Mouse (Mus musculus) layer of hippocampus, postnatal 25 days (tissue): ENCODE measurements around the gene Zfp683. TPM values are rescaled to one million over a fixed set of nuclear protein-coding genes. Genes with fewer than 3 reads are reported as not detected.
A peak's percentile ranks its signal among the peaks of the same experiment; 100 is the strongest.

Source experiments
- DNase-seq, 2 experiments: peaks; one replicate each; pipeline ENCODE4 v3.0.0; 2022; ENCODE audit warnings: mixed read lengths in 2 of 2, low spot score in 1 of 2; ENCODE audit errors: extremely low spot score in 1 of 2
- total RNA-seq, 2 experiments: library from RNA; stranded (reverse); gene quantifications; 2 replicates each; pipeline ENCODE4 v1.2.3; 2021

The Zfp683 gene
- total RNA-seq, 2 experiments from 2014 or later = not detected

DNA sequence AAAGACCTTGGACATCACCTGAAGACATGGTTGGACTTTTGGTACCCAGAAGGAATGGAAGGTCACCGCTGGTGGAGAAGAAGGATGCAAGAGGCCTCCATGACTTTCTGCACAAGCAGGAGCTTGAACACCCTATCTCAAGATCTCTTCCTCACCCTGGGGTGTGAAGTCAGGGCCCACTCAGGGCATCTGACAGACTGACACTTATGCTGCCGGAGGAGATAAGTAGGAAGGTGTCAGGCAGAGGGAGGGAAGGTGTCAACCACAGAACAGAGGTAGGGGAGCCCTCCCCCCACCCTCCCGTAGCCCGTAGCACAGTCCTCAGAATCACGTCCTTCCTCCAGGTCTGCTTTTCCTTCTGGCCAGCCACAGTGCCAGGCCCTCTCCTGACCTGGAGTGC, 6.0 kb upstream of the Zfp683 start:
- DNase-seq = no peak

- DNase-seq = no peak
Measured at GRCm38 (mm10) chr4:134051912-134052311, 1.7 kb upstream of the Zfp683 start.

DNA sequence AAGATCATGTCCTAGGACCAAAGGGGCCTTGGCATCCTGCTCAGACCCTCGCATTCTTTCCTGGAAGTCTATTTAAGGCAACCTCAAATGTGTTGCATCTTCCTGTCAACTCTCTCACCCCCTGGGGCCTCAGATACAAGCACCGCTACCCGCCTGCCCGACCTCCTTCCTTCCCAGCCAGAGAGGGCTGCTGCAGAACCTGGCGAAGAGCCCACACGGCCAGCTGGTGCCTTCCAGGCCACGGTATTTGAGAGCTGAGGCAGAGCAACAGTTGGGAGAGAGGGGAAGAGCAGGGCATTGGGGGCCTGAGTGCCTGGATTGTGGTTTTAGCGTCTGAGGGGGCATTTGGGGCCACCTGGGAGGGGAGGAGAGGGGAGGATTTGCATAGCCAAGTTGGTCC, 1.1 kb upstream of the Zfp683 start:
- DNase-seq = peak in 1 of 2 experiments; percentile 35

DNA sequence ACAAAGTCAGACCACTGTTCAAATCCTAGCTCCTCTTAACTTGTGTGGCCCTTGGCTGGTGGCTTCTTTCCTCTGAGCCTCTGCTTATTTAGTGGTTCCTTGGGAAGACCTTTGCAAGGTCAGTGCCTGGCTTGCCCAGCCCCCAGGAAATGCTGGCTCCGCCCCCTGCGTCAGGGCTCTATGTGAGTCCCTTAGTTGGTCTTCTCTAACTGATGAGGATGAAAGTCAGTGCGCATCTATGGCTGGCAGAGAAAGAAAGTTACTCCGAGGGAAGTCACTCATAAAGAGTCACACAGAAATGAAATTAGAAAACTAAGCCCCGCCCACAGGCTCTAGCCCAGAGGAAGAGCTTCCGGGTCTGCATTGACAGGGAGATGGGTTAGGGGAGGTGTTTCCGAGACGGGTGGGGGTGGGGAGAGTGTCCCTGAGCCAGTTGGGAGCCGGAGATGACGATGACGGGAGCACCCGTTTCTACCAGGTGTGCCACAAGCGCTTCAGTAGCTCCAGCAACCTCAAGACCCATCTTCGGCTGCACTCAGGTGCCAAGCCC, 4.6 kb downstream of the Zfp683 start:
- DNase-seq = no peak

DNA sequence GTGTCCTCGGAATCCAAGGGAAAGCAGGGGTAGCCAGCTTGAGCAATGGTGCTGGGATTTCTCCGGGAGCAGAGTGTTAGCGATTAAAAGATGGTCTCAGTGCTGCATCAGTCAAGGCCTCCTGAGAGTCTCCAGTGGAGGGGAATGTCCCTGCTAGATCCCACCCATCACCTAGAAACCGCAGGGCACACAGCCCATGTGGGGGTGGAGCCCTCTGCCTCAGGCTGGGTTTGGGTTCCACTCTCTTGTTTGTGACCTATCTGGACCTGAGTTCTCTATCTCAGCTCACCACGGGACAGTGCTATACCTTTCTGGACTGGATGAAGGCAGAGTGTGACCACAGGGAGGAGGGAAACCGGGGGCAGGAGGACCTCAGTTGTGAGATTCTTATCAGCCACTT, 5.3 kb downstream of the Zfp683 start:
- DNase-seq = no peak

GRCm38 (mm10) chr4:134060135-134060865, 6.7 kb downstream of the Zfp683 start, which contains the start of gene Crybg2:
Gene Crybg2 (plus strand): TSS chr4:134060815.
- no peak for DNase-seq

- no peak for DNase-seq
Measured at GRCm38 (mm10) chr4:134061166-134061830, 7.7 kb downstream of the Zfp683 start.

GRCm38 (mm10) chr4:134061944-134062446, 8.4 kb downstream of the Zfp683 start:
- DNase-seq = no peak

- no peak for DNase-seq
Measured at GRCm38 (mm10) chr4:134062561-134062960, 8.9 kb downstream of the Zfp683 start.

DNA sequence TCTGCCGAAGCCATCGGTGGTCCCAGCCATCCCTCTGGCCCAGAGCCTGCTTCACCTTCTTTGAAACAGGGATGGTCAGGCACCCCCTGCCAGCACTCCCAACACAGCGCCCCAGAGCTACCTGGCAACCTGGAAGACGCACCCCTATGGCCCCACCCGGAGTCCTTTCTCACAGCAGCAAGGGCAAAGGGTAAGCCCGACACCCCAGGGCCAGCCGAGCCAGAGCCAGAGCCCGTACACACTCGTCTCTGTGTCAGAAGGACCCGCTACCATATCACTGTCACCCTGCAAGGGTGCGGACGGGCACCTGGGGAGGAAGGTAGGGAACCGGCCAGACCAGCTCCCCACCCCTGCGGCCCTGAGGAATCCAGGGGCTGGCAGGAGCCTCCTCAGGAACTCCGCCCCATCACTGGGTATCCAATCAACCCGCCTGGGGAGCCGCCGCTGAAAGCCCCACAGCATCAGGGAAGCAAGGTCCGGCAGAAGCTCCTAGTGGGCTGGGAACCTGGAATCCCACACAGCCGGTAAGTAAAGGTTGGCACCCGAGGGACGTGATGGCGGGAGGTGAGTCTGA, 11.9 kb downstream of the Zfp683 start:
- DNase-seq = no peak

GRCm38 (mm10) chr4:134067383-134067782, 13.7 kb downstream of the Zfp683 start:
- no peak for DNase-seq

GRCm38 (mm10) chr4:134067833-134068544, 14.4 kb downstream of the Zfp683 start:
- DNase-seq = no peak

DNA sequence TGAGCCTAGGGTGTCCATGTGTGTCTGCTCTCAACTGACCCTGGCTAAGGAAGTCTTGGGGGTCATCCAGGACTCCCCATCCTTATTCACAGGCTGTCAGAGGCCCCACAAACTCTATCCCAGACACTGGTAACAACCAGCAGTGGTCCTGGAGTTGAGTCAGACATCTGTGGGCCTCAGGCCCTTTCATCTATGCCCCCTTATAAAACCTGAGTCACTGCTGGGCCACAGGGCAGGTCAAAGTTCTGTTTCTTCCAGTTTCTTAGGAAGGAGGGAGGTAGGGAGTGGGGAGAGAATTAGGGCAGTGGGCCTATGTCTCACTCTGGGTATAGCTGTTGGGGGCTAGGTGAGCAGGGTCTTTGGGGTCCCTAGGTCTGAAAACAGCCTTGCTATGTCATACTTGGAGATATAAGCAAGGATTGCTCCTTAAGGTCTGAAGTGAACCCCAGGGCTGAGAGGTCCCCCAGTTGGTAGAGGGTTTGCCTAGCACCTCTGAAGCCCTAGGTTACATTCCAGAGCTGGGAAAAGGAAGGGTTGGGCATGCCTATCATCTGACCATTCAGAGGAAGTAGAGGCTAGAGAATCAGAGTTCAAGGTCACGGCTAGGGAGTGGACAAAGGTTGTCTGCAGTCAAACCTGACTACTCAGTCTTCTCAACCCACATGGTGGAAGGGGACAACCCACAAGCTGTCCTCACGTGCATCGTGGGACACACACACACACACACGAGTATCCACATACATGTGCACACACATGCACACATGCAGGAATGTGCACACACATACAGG, 15.3 kb downstream of the Zfp683 start:
- DNase-seq = no peak

- peak in 1 of 2 experiments; percentile 17 for DNase-seq
Measured at GRCm38 (mm10) chr4:134078694-134079093, 25.1 kb downstream of the Zfp683 start.

DNA sequence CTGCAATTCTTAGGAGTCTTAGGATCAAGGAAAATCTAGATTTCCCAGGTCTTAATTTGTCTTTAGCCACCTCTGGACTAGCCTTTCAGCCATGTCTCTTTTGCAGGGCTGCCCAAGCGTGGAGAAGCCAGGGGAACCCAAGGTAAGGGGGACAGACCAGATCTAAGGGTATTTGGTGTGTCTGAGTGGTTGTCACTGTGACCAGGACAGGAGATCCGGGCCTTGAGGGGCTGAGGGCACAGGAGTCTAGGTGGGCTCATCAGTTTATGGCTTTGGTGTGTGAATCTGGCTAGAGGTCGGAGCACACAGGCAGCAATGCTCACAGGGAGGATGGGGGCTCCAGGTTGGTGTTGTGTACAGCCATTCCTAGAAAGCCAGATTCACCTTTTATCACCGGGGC, 27.0 kb downstream of the Zfp683 start:
- no peak for DNase-seq

DNA sequence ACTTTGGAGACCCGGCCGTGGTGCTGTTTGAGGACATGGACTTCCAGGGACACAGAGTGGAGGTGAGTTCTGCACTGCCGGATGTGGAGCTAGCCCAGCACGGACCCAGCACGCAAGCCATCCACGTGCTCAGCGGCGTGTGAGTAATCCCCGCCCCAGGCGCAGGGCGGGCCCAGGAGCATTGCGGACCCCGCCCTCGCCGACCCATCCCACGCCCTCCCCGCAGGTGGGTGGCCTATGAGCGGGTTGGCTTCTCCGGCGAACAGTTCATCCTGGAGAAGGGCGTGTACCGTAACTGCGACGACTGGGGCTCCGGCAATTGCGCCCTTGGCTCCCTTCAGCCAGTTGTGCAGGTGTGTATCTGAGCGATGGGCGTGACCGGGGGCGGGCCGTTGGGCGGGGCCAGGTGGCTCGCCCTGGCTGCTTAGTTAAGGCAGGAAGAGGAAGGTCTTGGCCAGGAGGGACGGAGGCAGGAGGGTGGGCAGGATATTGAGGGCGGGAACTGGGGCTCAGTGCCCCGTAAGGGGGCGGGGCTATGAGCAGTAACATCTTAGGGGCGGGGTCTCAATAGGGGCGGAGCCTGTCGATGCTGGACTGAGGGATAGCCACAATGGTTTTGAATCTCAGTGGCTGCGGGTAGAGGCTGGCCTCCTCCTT, 28.2 kb downstream of the Zfp683 start:
- DNase-seq = peak; percentile 31 to 39

- DNase-seq = no peak
Measured at GRCm38 (mm10) chr4:134082460-134082859, 28.8 kb downstream of the Zfp683 start.

- DNase-seq = no peak
Measured at GRCm38 (mm10) chr4:134084999-134085398, 31.4 kb downstream of the Zfp683 start.

DNA sequence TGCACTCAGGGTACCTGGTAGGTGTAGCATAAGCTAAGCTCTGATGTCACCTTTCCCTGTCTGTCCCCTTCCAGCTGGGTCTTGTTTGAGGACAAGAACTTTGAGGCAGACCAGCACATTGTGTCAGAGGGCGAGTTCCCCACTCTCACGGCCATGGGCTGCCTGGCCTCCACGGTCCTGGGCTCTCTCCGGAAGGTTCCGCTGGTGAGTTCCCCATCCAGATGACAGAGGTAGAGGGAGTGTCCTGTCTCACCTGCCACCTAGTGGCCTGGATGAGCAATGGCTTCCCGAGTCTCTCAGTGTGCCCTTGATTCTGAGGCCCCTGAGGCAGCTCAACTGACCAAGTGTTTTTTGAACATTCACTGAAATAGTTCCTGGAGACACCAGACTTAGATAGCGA, 33.8 kb downstream of the Zfp683 start:
- peak in 1 of 2 experiments; percentile 14 for DNase-seq
